Mouse (Mus musculus) E14TG2a.4 (cell line): Measurements from ENCODE around the gene Kpna3.

Experiments used
- CTCF ChIP-seq: conservative IDR thresholded peaks from 2 replicates; pipeline ENCODE4 v1.5.1; 2014; ENCODE audit warnings: low read length
- NANOG ChIP-seq: IDR thresholded peaks from 2 replicates; pipeline ENCODE4 v1.6.1; 2014; ENCODE audit warnings: borderline replicate concordance, low read length, mixed read lengths
- POU5F1 ChIP-seq: IDR thresholded peaks from 2 replicates; pipeline ENCODE4 v1.6.1; 2014; ENCODE audit warnings: low read length, borderline replicate concordance

- TF ChIP-seq CTCF (no peak), NANOG (no peak), POU5F1 (no peak)
Observed at GRCm38 (mm10) chr14:61436866-61437265, 2.8 kb downstream of the Kpna3 start.
